Mouse (Mus musculus): ENCODE results near the gene Rpl27. TPM values are rescaled to one million over a fixed set of nuclear protein-coding genes. Genes with fewer than 3 reads are reported as not detected.
"Not testable (repeated sequence)": the region's sequence is repeated elsewhere in the genome, so short reads cannot be mapped to it uniquely, and the experiment has no call there.

Gene Rpl27
- polyA plus RNA-seq, 1 experiment from 2014 or later = 301 TPM

DNA sequence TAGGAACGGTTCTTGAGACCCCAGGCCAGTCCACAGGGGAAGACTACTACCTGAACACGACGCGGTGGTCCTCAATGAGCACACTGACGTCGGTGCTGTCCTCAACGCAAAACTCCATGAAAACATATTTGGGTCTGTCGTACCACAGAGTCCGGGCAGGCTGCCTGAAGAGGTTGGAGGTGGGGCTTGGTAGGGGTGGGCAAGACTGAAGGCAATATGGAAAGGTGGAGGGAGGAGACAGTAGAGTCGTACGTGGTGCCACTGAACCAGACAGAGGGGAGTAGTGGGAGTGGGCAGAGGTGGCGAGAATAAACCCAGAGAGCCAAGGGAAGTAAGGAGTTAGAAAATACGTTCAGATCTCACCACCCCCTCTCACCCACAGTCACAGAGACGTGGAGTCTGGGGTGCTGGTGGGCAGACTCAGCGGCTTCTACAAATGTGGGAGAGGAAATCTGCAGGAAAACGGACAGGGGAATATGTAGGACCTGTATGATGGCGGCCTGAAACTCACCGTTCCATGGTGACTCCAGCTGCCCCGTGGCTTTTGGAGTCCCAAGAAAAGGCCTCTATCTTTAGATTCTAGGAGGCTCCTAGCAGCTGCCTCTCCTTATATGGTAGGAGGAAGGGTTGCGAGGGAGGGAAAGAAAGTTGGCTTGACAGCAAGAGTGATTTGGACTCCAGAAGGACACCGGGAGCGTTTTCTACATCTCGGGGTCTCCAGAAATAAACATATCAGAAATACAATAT, 17.8 kb upstream of the Rpl27 start, which contains the start of gene Gm27029:
Gm27029 (minus strand) TSS at position 692 of the 747 bp plus-strand sequence.
- H3K9me3 ChIP-seq (ENCODE audit: control insufficient read depth, low read length) = no peaks in the 10 kb centered on the region

DNA sequence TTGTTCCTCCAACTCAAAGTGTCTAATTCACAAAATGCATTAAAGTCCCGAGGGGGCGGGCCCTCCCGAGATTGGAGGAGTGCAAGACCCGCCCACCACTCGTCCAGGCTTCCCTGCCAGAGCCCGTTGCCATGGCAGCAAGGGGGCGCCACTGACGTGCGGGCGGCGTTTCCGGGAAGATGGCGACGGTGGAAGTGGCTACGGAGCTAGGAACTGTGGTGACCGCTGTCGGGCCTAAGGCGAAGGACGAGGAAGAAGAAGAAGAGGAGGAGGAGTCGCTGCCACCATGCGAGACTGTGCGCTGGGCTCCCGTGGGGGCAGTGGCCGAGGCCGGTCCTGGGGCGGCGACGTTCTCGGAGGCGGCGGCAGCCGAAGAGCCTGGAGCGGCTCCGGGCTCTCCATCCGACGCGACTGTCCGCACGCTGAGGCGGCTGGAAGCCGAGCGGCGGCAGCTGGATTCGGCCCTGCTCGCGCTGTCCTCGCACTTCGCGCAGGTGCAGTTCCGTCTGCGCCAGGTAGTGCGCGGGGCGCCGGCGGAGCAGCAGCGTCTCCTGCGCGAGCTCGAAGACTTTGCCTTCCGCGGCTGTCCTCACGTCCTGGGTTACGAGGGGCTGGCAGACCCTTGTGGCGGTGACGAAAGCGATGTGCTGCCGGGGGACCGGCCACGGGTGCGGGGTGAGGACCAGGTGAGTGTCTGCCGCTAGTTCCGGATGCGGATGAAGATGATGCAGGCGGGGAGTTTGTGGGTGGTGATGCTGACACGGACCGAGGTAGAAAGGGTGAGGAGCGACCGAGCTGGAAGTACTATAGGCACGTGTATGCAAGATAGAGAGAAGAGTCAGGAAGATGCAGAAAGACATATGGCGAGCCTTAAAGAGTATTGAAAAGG, 16.9 kb upstream of the Rpl27 start, which contains the start of the genes Rundc1 and Ptges3l:
Rundc1 (plus strand) TSS at position 161 of the 889 bp plus-strand sequence.
Ptges3l (minus strand) TSS at position 409 of the 889 bp plus-strand sequence.
- DNase-seq (peak; percentile 99), ATAC-seq (ENCODE audit: low FRiP score, low TSS enrichment) (peak; percentile 90)
- Histone ChIP-seq H3K36me3 (ENCODE audit: control insufficient read depth, insufficient read depth, low read length) (peaks cover 14% of the 10 kb centered on the region), H3K27ac (replicated peaks; ENCODE audit: low read depth, low read length) (peak within 1 kb of the TSS; percentile 88), H3K4me1 (ENCODE audit: control insufficient read depth, insufficient read depth, low read length) (peaks cover 23% of the 10 kb centered on the region), H3K9ac (replicated peaks; ENCODE audit: low read length) (peak within 1 kb of the TSS; percentile 80), H3K9me3 (ENCODE audit: control insufficient read depth, low read length) (no peaks in the 10 kb centered on the region), H3K4me3 (replicated peaks; ENCODE audit: low read depth, low read length) (peak within 1 kb of the TSS; percentile 84), H3K27me3 (ENCODE audit: control insufficient read depth, insufficient read depth, low read length) (no peaks in the 10 kb centered on the region), H3K4me2 (ENCODE audit: low read length) (peak within 1 kb of the TSS; percentile 79)
- WGBS = under 1% methylated on average over 81 of the region's 81 CpGs

More for the DNA sequence above, 17.8 kb upstream of the Rpl27 start, which contains the start of gene Gm27029:
- Histone ChIP-seq H3K4me2 (ENCODE audit: low read length) (peak within 1 kb of the TSS; percentile 79), H3K27ac (replicated peaks; ENCODE audit: low read depth, low read length) (peak within 1 kb of the TSS; percentile 88), H3K4me1 (ENCODE audit: control insufficient read depth, insufficient read depth, low read length) (peaks cover 23% of the 10 kb centered on the region), H3K27me3 (ENCODE audit: control insufficient read depth, insufficient read depth, low read length) (no peaks in the 10 kb centered on the region), H3K4me3 (replicated peaks; ENCODE audit: low read depth, low read length) (peak within 1 kb of the TSS; percentile 84), H3K9ac (replicated peaks; ENCODE audit: low read length) (peak within 1 kb of the TSS; percentile 80), H3K36me3 (ENCODE audit: control insufficient read depth, insufficient read depth, low read length) (peaks cover 5% of the 10 kb centered on the region)
- peak; percentile 20; the same call in 1 of the 2 replicates for ATAC-seq (ENCODE audit: low FRiP score, low TSS enrichment)
- no peak for DNase-seq
- 5% methylated on average over 23 of the region's 23 CpGs for WGBS

DNA sequence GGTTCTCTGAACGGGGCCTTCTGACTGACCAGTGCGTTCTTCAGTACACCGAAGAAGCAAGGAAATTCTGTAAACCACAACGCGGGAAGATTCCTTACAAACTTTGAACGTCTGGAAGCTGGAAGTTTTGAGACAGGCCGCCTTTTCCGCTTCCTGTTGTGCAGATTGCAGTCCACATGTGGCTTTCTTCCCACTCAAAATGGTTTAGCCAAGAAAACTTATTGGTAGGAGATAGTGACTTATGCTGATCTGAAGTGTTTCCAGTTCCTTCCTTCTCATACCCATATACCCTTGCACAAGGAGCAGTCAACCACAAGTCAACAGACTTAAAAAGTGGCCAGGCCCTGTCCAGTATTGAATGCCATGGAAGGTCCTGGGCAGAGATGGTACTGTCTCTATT, 15.9 kb upstream of the Rpl27 start:
- Histone ChIP-seq H3K9me3 (ENCODE audit: control insufficient read depth, low read length) (no peaks in the 10 kb centered on the region), H3K27me3 (ENCODE audit: control insufficient read depth, insufficient read depth, low read length) (no peaks in the 10 kb centered on the region), H3K4me1 (ENCODE audit: control insufficient read depth, insufficient read depth, low read length) (peaks cover 23% of the 10 kb centered on the region), H3K4me2 (ENCODE audit: low read length) (peak overlapping the region; percentile 79), H3K36me3 (ENCODE audit: control insufficient read depth, insufficient read depth, low read length) (peaks cover 24% of the 10 kb centered on the region), H3K9ac (replicated peaks; ENCODE audit: low read length) (peak overlapping the region; percentile 80; the same call in 1 of the 2 replicates), H3K4me3 (replicated peaks; ENCODE audit: low read depth, low read length) (peak overlapping the region; percentile 84), H3K27ac (replicated peaks; ENCODE audit: low read depth, low read length) (no peak overlapping the region)
- DNase-seq (no peak), ATAC-seq (ENCODE audit: low FRiP score, low TSS enrichment) (no peak)
- 72% methylated on average over 8 of the region's 8 CpGs for WGBS

DNA sequence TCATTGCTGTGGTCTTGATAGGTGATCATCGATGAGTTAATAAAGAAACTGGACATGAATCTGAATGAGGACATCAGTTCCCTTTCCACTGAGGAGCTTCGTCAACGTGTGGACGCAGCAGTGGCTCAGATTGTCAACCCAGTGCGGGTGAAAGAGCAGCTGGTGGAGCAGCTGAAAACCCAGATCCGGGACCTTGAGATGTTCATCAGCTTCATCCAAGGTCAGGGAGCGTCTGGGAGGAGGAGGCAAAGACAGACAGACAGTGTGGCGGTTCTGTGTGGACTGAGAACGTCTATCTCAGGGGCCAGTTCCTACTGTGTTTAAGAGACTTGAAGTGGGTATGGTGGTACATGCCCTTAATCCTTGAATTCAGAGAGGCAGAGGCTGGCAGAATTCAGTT, 10.8 kb upstream of the Rpl27 start:
- no peak overlapping the region for H3K4me3 ChIP-seq (replicated peaks; ENCODE audit: low read depth, low read length)
- DNase-seq (no peak), ATAC-seq (ENCODE audit: low FRiP score, low TSS enrichment) (no peak)
- no peak overlapping the region for H3K27ac ChIP-seq (replicated peaks; ENCODE audit: low read depth, low read length)
- peaks cover 9% of the 10 kb centered on the region for H3K4me1 ChIP-seq (ENCODE audit: control insufficient read depth, insufficient read depth, low read length)
- H3K9ac ChIP-seq (replicated peaks; ENCODE audit: low read length) = no peak overlapping the region
- no peaks in the 10 kb centered on the region for H3K9me3 ChIP-seq (ENCODE audit: control insufficient read depth, low read length)
- H3K27me3 ChIP-seq (ENCODE audit: control insufficient read depth, insufficient read depth, low read length) = no peaks in the 10 kb centered on the region
- peaks cover 72% of the 10 kb centered on the region for H3K36me3 ChIP-seq (ENCODE audit: control insufficient read depth, insufficient read depth, low read length)
- no peak overlapping the region for H3K4me2 ChIP-seq (ENCODE audit: low read length)
- 91% methylated on average over 9 of the region's 9 CpGs for WGBS

DNA sequence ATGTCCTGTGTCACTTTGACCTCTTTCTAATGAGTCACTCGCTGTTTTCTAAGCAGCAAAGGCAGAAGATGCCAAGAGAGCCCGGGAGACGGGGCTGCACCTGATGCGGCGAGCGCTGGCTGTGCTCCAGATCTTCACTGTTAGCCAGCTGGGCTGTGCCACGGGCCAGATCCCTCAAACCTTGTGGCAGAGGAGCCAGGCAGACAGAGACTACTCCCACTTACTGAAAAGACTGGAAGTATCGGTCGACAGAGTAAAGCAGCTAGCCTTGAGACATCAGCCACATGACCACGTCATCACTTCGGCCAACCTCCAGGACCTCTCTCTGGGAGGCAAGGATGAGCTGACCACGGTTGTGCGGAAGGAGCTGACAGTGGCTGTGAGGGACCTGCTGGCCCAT, 8.7 kb upstream of the Rpl27 start:
- Histone ChIP-seq H3K4me3 (replicated peaks; ENCODE audit: low read depth, low read length) (no peak overlapping the region), H3K27me3 (ENCODE audit: control insufficient read depth, insufficient read depth, low read length) (no peaks in the 10 kb centered on the region), H3K9ac (replicated peaks; ENCODE audit: low read length) (no peak overlapping the region), H3K36me3 (ENCODE audit: control insufficient read depth, insufficient read depth, low read length) (peaks cover 72% of the 10 kb centered on the region), H3K9me3 (ENCODE audit: control insufficient read depth, low read length) (no peaks in the 10 kb centered on the region), H3K4me1 (ENCODE audit: control insufficient read depth, insufficient read depth, low read length) (no peaks in the 10 kb centered on the region), H3K27ac (replicated peaks; ENCODE audit: low read depth, low read length) (no peak overlapping the region), H3K4me2 (ENCODE audit: low read length) (no peak overlapping the region)
- 92% methylated on average over 13 of the region's 13 CpGs for WGBS
- no peak for ATAC-seq (ENCODE audit: low FRiP score, low TSS enrichment)
- DNase-seq = no peak

DNA sequence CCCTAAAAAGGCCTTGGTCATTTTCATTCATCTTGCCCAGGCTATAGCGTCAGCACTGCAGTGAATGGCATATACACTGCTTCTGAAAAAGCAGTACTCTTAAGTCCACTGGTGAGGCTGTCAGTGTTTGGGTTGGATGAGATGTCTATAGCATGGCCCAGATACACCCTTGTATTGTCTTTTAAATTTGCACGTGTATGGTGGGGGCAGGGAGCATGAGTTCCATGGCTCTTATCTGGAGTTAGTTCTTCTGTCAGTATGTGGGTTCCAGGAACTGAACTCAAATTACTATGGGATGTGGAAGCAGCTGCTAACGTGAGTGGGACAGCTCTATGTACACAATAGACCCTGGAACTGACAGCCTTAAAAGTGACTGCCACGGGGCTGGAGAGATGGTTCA, 6.3 kb upstream of the Rpl27 start:
- DNase-seq (no peak), ATAC-seq (ENCODE audit: low FRiP score, low TSS enrichment) (no peak)
- no peak overlapping the region for H3K9ac ChIP-seq (replicated peaks; ENCODE audit: low read length)
- H3K9me3 ChIP-seq (ENCODE audit: control insufficient read depth, low read length) = no peaks in the 10 kb centered on the region
- H3K4me1 ChIP-seq (ENCODE audit: control insufficient read depth, insufficient read depth, low read length) = no peaks in the 10 kb centered on the region
- 85% methylated on average over 4 of the region's 4 CpGs for WGBS
- H3K27ac ChIP-seq (replicated peaks; ENCODE audit: low read depth, low read length) = no peak overlapping the region
- H3K4me2 ChIP-seq (ENCODE audit: low read length) = no peak overlapping the region
- peaks cover 52% of the 10 kb centered on the region for H3K36me3 ChIP-seq (ENCODE audit: control insufficient read depth, insufficient read depth, low read length)
- H3K27me3 ChIP-seq (ENCODE audit: control insufficient read depth, insufficient read depth, low read length) = no peaks in the 10 kb centered on the region
- H3K4me3 ChIP-seq (replicated peaks; ENCODE audit: low read depth, low read length) = no peak overlapping the region

DNA sequence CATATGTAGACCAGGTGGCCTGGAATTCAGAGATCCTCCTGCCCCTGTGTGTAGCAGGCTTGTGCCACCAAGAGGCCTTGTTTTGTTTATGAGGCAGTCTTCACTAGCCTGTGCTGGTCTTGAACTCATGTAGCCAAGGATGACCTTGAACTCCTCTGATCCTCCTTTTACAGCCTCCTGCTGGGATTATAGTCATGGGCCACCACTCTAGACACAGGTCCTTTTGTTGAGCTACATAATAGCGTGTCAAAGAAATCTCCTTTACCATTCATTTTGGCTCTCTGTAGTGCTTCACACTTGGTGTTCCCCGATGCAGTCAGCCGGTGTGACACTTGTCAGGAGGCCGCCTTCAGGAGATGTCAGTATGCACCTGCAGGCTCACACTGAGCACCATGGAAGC, 5.2 kb upstream of the Rpl27 start:
- Histone ChIP-seq H3K9me3 (ENCODE audit: control insufficient read depth, low read length) (no peaks in the 10 kb centered on the region), H3K4me1 (ENCODE audit: control insufficient read depth, insufficient read depth, low read length) (no peaks in the 10 kb centered on the region), H3K9ac (replicated peaks; ENCODE audit: low read length) (no peak overlapping the region), H3K27ac (replicated peaks; ENCODE audit: low read depth, low read length) (no peak overlapping the region), H3K27me3 (ENCODE audit: control insufficient read depth, insufficient read depth, low read length) (no peaks in the 10 kb centered on the region), H3K4me3 (replicated peaks; ENCODE audit: low read depth, low read length) (no peak overlapping the region), H3K36me3 (ENCODE audit: control insufficient read depth, insufficient read depth, low read length) (peaks cover 41% of the 10 kb centered on the region), H3K4me2 (ENCODE audit: low read length) (no peak overlapping the region)
- WGBS = 34% methylated on average over 4 of the region's 4 CpGs
- DNase-seq (no peak), ATAC-seq (ENCODE audit: low FRiP score, low TSS enrichment) (no peak)

DNA sequence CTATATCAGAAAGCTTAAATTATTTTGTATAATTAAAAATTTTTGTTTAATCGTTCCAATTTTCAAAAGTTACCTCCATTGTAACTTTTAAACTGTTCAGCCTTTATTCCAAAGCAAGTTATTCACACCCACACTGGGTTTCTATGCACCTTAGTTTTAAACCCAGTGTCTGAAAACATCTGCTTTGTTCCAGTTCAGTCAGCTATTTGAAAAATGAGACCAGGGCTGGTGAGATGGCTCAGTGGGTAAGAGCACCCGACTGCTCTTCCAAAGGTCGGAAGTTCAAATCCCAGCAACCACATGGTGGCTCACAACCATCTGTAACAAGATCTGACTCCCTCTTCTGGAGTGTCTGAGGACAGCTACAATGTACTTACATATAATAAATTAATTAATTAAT, 4.1 kb upstream of the Rpl27 start:
- H3K27ac ChIP-seq (replicated peaks; ENCODE audit: low read depth, low read length); H3K27me3 ChIP-seq (ENCODE audit: control insufficient read depth, insufficient read depth, low read length); ATAC-seq (ENCODE audit: low FRiP score, low TSS enrichment); H3K4me3 ChIP-seq (replicated peaks; ENCODE audit: low read depth, low read length); H3K9ac ChIP-seq (replicated peaks; ENCODE audit: low read length); H3K4me2 ChIP-seq (ENCODE audit: low read length); DNase-seq; H3K4me1 ChIP-seq (ENCODE audit: control insufficient read depth, insufficient read depth, low read length); H3K9me3 ChIP-seq (ENCODE audit: control insufficient read depth, low read length): not testable (repeated sequence)
- peaks cover 30% of the 10 kb centered on the region for H3K36me3 ChIP-seq (ENCODE audit: control insufficient read depth, insufficient read depth, low read length)
- 70% methylated on average over 3 of the region's 3 CpGs for WGBS

All from midbrain, embryonic 14.5 days (tissue).